Mouse (Mus musculus): ENCODE results near the gene Topors. TPM values are rescaled to one million over a fixed set of nuclear protein-coding genes. Genes with fewer than 3 reads are reported as not detected.

Topors gene
- total and polyA plus RNA-seq, 3 experiments, result 32.0 to 62.7 (median 38.3) TPM

DNA sequence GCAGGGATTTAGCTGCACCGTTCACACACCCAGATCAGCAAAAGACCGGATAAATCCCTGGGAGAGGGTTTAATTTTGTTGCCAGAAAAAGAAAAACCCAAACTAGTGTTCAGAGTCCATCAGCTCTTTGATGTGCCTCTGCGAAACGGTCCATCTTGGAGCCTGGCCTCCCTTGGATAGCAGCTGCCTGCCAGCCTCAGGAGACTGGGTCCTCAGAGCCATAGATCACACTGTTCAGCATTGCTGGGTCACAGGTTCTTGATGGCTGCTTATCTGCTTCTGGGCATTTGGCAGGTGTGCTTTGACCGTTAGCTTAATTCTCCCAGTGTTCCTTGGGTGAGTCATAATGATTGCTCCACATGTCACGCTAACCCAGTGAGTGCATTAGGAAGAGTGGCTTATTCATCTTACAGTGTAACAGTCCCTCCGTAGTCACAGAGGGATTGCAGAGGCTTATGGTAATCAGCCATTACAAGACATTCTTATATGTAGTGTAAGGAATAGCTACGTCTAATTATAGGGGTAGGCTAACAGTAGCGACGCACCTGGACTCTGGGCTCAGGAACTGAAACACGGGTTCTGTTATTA lies 41.2 kb upstream of the Topors start:
- Histone ChIP-seq H3K9me3 (replicated peaks; ENCODE audit: insufficient read depth, low read length) (no peaks in the 10 kb centered on the region), H3K4me1 (ENCODE audit: control insufficient read depth in 1 of 2, insufficient read depth in 2 of 2, low read length in 2 of 2) (peaks cover 0 to 10% of the 10 kb centered on the region in 2 experiments; a peak in 3 of 4 replicates)
- no peak for TF ChIP-seq TAL1 (IDR thresholded peaks at IDR 0.05; ENCODE audit: low read length)
- no peak for TF ChIP-seq ETS1 (IDR thresholded peaks at IDR 0.05; ENCODE audit: low read depth, low read length)
- no peak for TF ChIP-seq MEF2A (IDR thresholded peaks at IDR 0.05; ENCODE audit: extremely low read depth, insufficient replicate concordance, low read depth, low read length, poor library complexity, severe bottlenecking)
- no peak for TF ChIP-seq GATA1 (IDR thresholded peaks at IDR 0.05; ENCODE audit: low read depth, low read length)
- no peak for TF ChIP-seq JUND (IDR thresholded peaks at IDR 0.05; ENCODE audit: low read depth, low read length)
- TF ChIP-seq POLR2AphosphoS2 (IDR thresholded peaks at IDR 0.05; ENCODE audit: low read length), result no peak

DNA sequence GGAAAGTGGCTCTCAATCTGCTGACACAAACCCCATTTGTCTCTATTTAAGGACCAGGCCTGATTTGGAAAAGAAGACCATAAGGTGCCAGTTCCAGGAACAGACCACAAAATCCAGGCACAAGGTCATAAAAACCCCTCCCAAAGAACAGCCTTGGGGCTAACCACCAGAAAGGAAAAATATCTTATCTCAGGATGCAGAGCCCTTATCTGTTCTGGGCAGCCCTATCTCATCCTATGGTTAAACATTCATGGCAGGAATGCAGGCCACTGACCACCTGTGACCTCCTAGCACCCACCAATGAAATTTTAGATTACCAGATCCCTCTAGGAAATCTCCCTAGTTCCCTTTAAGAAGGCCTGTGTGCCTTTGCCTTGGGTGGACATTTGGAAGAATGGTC lies 40.0 kb upstream of the Topors start:
- no peak overlapping the region for H3K9ac ChIP-seq (ENCODE audit: control insufficient read depth, low read depth, low read length, poor library complexity, severe bottlenecking)
- TF ChIP-seq GATA1 (IDR thresholded peaks at IDR 0.05; ENCODE audit: low read depth, low read length), result peak; percentile 65
- TF ChIP-seq TAL1 (IDR thresholded peaks at IDR 0.05; ENCODE audit: low read length), result peak; percentile 26; the same call in 1 of the 2 replicates
- peak; percentile 58 for TF ChIP-seq TCF12 (IDR thresholded peaks at IDR 0.05; ENCODE audit: low read depth, low read length)
- TF ChIP-seq EP300 (IDR thresholded peaks at IDR 0.05; ENCODE audit: low read depth in 1 of 2, low read length in 2 of 2), result peak; percentile 18 to 51; a peak in 2 of 4 replicates
- TF ChIP-seq UBTF (IDR thresholded peaks at IDR 0.05; ENCODE audit: borderline replicate concordance, insufficient read depth, low read depth, low read length), result no peak
- DNase-seq (ENCODE audit: low read depth, low spot score), result no peak
- no peaks in the 10 kb centered on the region for H3K79me2 ChIP-seq (ENCODE audit: control insufficient read depth, insufficient read depth, low read length, poor library complexity)
- H3K27ac ChIP-seq (ENCODE audit: control insufficient read depth, low read depth, low read length), result no peak overlapping the region
- no peaks in the 10 kb centered on the region for H3K9me3 ChIP-seq (replicated peaks; ENCODE audit: insufficient read depth, low read length)
- H3K27me3 ChIP-seq (ENCODE audit: control insufficient read depth in 1 of 2, insufficient read depth in 2 of 2, low read length in 2 of 2), result no peaks in the 10 kb centered on the region
- peaks cover 0 to 10% of the 10 kb centered on the region in 2 experiments; a peak in 3 of 4 replicates for H3K4me1 ChIP-seq (ENCODE audit: control insufficient read depth in 1 of 2, insufficient read depth in 2 of 2, low read length in 2 of 2)
- peaks cover 0 to 18% of the 10 kb centered on the region in 2 experiments; a peak in 2 of 4 replicates for H3K36me3 ChIP-seq (ENCODE audit: control insufficient read depth in 1 of 2, insufficient read depth in 2 of 2, low read length in 2 of 2)
- no peak overlapping the region for H3K4me3 ChIP-seq (ENCODE audit: control insufficient read depth in 1 of 2, insufficient read depth in 1 of 2, low read depth in 2 of 2, low read length in 2 of 2)

More for the DNA sequence above, 41.2 kb upstream of the Topors start:
- Histone ChIP-seq H3K36me3 (ENCODE audit: control insufficient read depth in 1 of 2, insufficient read depth in 2 of 2, low read length in 2 of 2) (peaks cover 0 to 18% of the 10 kb centered on the region in 2 experiments; a peak in 2 of 4 replicates), H3K27me3 (ENCODE audit: control insufficient read depth in 1 of 2, insufficient read depth in 2 of 2, low read length in 2 of 2) (no peaks in the 10 kb centered on the region; a peak in 1 of 4 replicates), H3K79me2 (ENCODE audit: control insufficient read depth, insufficient read depth, low read length, poor library complexity) (no peaks in the 10 kb centered on the region), H3K27ac (ENCODE audit: control insufficient read depth, low read depth, low read length) (no peak overlapping the region), H3K4me3 (ENCODE audit: control insufficient read depth in 1 of 2, insufficient read depth in 1 of 2, low read depth in 2 of 2, low read length in 2 of 2) (no peak overlapping the region), H3K9ac (ENCODE audit: control insufficient read depth, low read depth, low read length, poor library complexity, severe bottlenecking) (no peak overlapping the region)
- no peak for DNase-seq (ENCODE audit: low read depth, low spot score)

DNA sequence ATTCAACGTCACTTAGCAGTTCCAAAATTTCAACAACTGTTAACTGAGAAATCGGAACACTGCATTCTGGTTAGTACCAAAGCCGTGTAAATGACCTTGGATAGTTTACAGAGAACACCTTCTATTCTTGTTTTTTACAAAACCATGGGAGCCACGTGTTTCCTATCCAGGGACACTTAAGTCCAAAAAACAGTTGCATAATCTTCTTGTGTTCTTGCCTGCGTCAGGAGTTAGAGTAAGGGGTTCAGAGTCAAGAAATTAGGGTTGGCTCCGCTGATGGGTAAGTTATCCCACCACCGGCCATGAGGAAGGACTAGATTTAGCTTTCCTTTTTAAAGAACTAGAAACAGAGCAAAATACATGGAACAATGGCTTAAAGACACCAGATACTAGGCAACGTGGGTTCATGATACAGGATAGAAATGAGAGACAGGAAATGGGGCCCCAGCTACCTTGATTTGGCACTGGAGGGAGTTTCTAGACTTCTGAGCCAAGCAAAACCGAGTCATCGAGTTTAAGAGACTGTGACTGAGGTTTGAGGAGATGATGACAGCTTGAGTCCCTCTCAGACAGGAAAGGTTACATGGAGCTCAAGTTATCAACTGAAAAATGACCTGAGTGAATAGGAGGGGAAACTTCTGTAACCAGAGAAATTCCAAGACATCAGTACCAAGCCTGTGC lies 32.9 kb upstream of the Topors start:
- peaks cover 0 to 14% of the 10 kb centered on the region in 2 experiments; a peak in 2 of 4 replicates for H3K36me3 ChIP-seq (ENCODE audit: control insufficient read depth in 1 of 2, insufficient read depth in 2 of 2, low read length in 2 of 2)
- no peaks in the 10 kb centered on the region for H3K9me3 ChIP-seq (replicated peaks; ENCODE audit: insufficient read depth, low read length)
- H3K27ac ChIP-seq (ENCODE audit: control insufficient read depth, low read depth, low read length), result no peak overlapping the region
- DNase-seq (ENCODE audit: low read depth, low spot score), result no peak
- H3K4me1 ChIP-seq (ENCODE audit: control insufficient read depth in 1 of 2, insufficient read depth in 2 of 2, low read length in 2 of 2), result peaks cover 5 to 15% of the 10 kb centered on the region in 2 experiments
- H3K27me3 ChIP-seq (ENCODE audit: control insufficient read depth in 1 of 2, insufficient read depth in 2 of 2, low read length in 2 of 2), result no peaks in the 10 kb centered on the region; a peak in 3 of 4 replicates
- H3K4me3 ChIP-seq (ENCODE audit: control insufficient read depth in 1 of 2, insufficient read depth in 1 of 2, low read depth in 2 of 2, low read length in 2 of 2), result no peak overlapping the region
- no peak for TF ChIP-seq CTCF (IDR thresholded peaks at IDR 0.05 in 2 of 3, conservative IDR thresholded peaks at IDR 0.05 in 1 of 3; ENCODE audit: control insufficient read depth in 1 of 3, insufficient read depth in 1 of 3, low read depth in 2 of 3, low read length in 3 of 3, poor library complexity in 1 of 3, severe bottlenecking in 1 of 3)
- no peak for TF ChIP-seq CHD2 (IDR thresholded peaks at IDR 0.05; ENCODE audit: low read length)
- no peak for TF ChIP-seq MEF2A (IDR thresholded peaks at IDR 0.05; ENCODE audit: extremely low read depth, insufficient replicate concordance, low read depth, low read length, poor library complexity, severe bottlenecking)
- no peak for TF ChIP-seq E2F4 (IDR thresholded peaks at IDR 0.05; ENCODE audit: borderline replicate concordance, low read depth, low read length)
- no peak for TF ChIP-seq BHLHE40 (IDR thresholded peaks at IDR 0.05; ENCODE audit: borderline replicate concordance, low read depth, low read length)
- no peak for TF ChIP-seq TAL1 (IDR thresholded peaks at IDR 0.05; ENCODE audit: low read length)
- no peak for TF ChIP-seq JUND (IDR thresholded peaks at IDR 0.05; ENCODE audit: low read depth, low read length)
- no peak for TF ChIP-seq RAD21 (IDR thresholded peaks at IDR 0.05; ENCODE audit: low read depth, low read length)
- H3K9ac ChIP-seq (ENCODE audit: control insufficient read depth, low read depth, low read length, poor library complexity, severe bottlenecking), result no peak overlapping the region
- no peaks in the 10 kb centered on the region for H3K79me2 ChIP-seq (ENCODE audit: control insufficient read depth, insufficient read depth, low read length, poor library complexity)
